ENCODE assay signal across 8 mouse cellular contexts in genomic region chr6:87763376-87764280, GRCm38 (mm10). TPM values are rescaled to one million over a fixed set of nuclear protein-coding genes. Genes with fewer than 3 reads are reported as not detected.
DNase-seq lines count a peak whose midpoint lies in the region; ATAC-seq and TF ChIP-seq lines count a peak whose summit lies in the region.

No protein-coding gene starts in this region.

- no peak overlapping the region for H3K27ac ChIP-seq in hindbrain, embryonic 14.5 days
- no peak overlapping the region for H3K27ac ChIP-seq in hindbrain, embryonic 12.5 days
- no peak overlapping the region for H3K27ac ChIP-seq in intestine, postnatal 0 days (ENCODE audit: low read depth, low read length)

- H3K9me3 ChIP-seq in hindbrain, embryonic 14.5 days (ENCODE audit: control insufficient read depth, low read length) = no peaks in the 10 kb centered on the region
- no peaks in the 10 kb centered on the region for H3K9me3 ChIP-seq in hindbrain, embryonic 12.5 days (replicated peaks)
- no peaks in the 10 kb centered on the region for H3K9me3 ChIP-seq in intestine, postnatal 0 days (ENCODE audit: control insufficient read depth)

- no peaks in the 10 kb centered on the region for H3K27me3 ChIP-seq in hindbrain, embryonic 14.5 days (ENCODE audit: control insufficient read depth, insufficient read depth, low read length)
- no peaks in the 10 kb centered on the region for H3K27me3 ChIP-seq in hindbrain, embryonic 12.5 days
- H3K27me3 ChIP-seq in intestine, postnatal 0 days (replicated peaks; ENCODE audit: control insufficient read depth, insufficient read depth, low read length) = no peaks in the 10 kb centered on the region
- H3K27me3 ChIP-seq in splenic B cell, adult 2 months (ENCODE audit: control insufficient read depth, insufficient read depth, low read length, poor library complexity, severe bottlenecking) = no peaks in the 10 kb centered on the region

- H3K36me3 ChIP-seq in hindbrain, embryonic 14.5 days (replicated peaks; ENCODE audit: control insufficient read depth, insufficient read depth) = no peaks in the 10 kb centered on the region
- no peaks in the 10 kb centered on the region for H3K36me3 ChIP-seq in hindbrain, embryonic 12.5 days
- H3K36me3 ChIP-seq in intestine, postnatal 0 days (ENCODE audit: control insufficient read depth, insufficient read depth) = no peaks in the 10 kb centered on the region
- H3K36me3 ChIP-seq in splenic B cell, adult 2 months (ENCODE audit: control insufficient read depth, insufficient read depth, low read length, poor library complexity, severe bottlenecking) = no peaks in the 10 kb centered on the region

- H3K4me2 ChIP-seq in hindbrain, embryonic 14.5 days (replicated peaks) = no peak overlapping the region
- H3K4me2 ChIP-seq in hindbrain, embryonic 12.5 days (replicated peaks) = no peak overlapping the region
- no peak overlapping the region for H3K4me2 ChIP-seq in intestine, postnatal 0 days (replicated peaks; ENCODE audit: low read depth)

- DNase-seq in hindbrain, embryonic 14.5 days (ENCODE audit: low spot score) = peak; percentile 33
- DNase-seq in ES-CJ7 (ENCODE audit: low read depth, low spot score) = peak; percentile 68
- peak; percentile 58 for DNase-seq in c-Kit-positive CD71-positive TER-119-negative erythroid progenitor cells, embryonic 14.5 days (ENCODE audit: low read depth)
- DNase-seq in splenic B cell, adult 2 months (ENCODE audit: low read depth, low spot score) = peak; percentile 73
- DNase-seq in right cerebral cortex, postnatal 14 days = no peak
- DNase-seq in thymus, postnatal 36 days = no peak

- ATAC-seq in hindbrain, embryonic 14.5 days (ENCODE audit: low FRiP score) = no peak
- no peak for ATAC-seq in hindbrain, embryonic 12.5 days (ENCODE audit: low FRiP score)
- no peak for ATAC-seq in intestine, postnatal 0 days

- H3K9ac ChIP-seq in hindbrain, embryonic 14.5 days = no peak overlapping the region
- no peak overlapping the region for H3K9ac ChIP-seq in hindbrain, embryonic 12.5 days
- no peak overlapping the region for H3K9ac ChIP-seq in intestine, postnatal 0 days (ENCODE audit: low read depth, low read length)

- no peaks in the 10 kb centered on the region for H3K4me1 ChIP-seq in hindbrain, embryonic 14.5 days (replicated peaks; ENCODE audit: control insufficient read depth, insufficient read depth, low read length)
- no peaks in the 10 kb centered on the region for H3K4me1 ChIP-seq in hindbrain, embryonic 12.5 days
- H3K4me1 ChIP-seq in intestine, postnatal 0 days (replicated peaks; ENCODE audit: control insufficient read depth, insufficient read depth, low read length) = 0 out of 2 replicates have a peak, but pooled peaks cover 3% of the 10 kb centered on the region

- WGBS in hindbrain, embryonic 14.5 days = 65% methylated on average over 4 of the region's 4 CpGs
- 66% methylated on average over 4 of the region's 4 CpGs for WGBS in hindbrain, embryonic 12.5 days
- WGBS in intestine, postnatal 0 days = 64% methylated on average over 4 of the region's 4 CpGs

- TF ChIP-seq CTCF in intestine, postnatal 0 days (IDR thresholded peaks at IDR 0.05; ENCODE audit: low read depth) = peak; percentile 81

- H3K4me3 ChIP-seq in hindbrain, embryonic 14.5 days (replicated peaks; ENCODE audit: low read length) = no peak overlapping the region
- no peak overlapping the region for H3K4me3 ChIP-seq in hindbrain, embryonic 12.5 days
- H3K4me3 ChIP-seq in intestine, postnatal 0 days (ENCODE audit: low read depth, low read length) = no peak overlapping the region

RNA-seq across cellular contexts. Expression of gene Gp9, which starts 14.2 kb away (rescaled TPM):
- 0.56 and 0.83 TPM in 2 replicates for polyA plus RNA-seq in hindbrain, embryonic 14.5 days (2014; fragmentation: Nextera tagmentation; extraction: Ambion mirVana)
- 1.8 and 2.6 TPM in 2 replicates for polyA plus RNA-seq in hindbrain, embryonic 12.5 days (2016; fragmentation: Nextera tagmentation; extraction: Ambion mirVana)
- 2.1 and 2.3 TPM in 2 replicates for polyA plus RNA-seq in intestine, postnatal 0 days (2015; fragmentation: Nextera tagmentation; extraction: Ambion mirVana)

RNA-seq across cellular contexts. Expression of gene Efcc1, which starts 33.0 kb away (rescaled TPM):
- polyA plus RNA-seq in hindbrain, embryonic 14.5 days (2014; fragmentation: Nextera tagmentation; extraction: Ambion mirVana) = 6.1 and 8.0 TPM in 2 replicates
- polyA plus RNA-seq in hindbrain, embryonic 12.5 days (2016; fragmentation: Nextera tagmentation; extraction: Ambion mirVana) = 8.2 and 9.7 TPM in 2 replicates
- 0.86 and 0.98 TPM in 2 replicates for polyA plus RNA-seq in intestine, postnatal 0 days (2015; fragmentation: Nextera tagmentation; extraction: Ambion mirVana)

RNA-seq across cellular contexts. Expression of gene Rab43, which starts 48.3 kb away (rescaled TPM):
- 7.8 and 15.6 TPM in 2 replicates for polyA plus RNA-seq in hindbrain, embryonic 14.5 days (2014; fragmentation: Nextera tagmentation; extraction: Ambion mirVana)
- 12.2 and 13.1 TPM in 2 replicates for polyA plus RNA-seq in hindbrain, embryonic 12.5 days (2016; fragmentation: Nextera tagmentation; extraction: Ambion mirVana)
- 25.5 and 25.9 TPM in 2 replicates for polyA plus RNA-seq in intestine, postnatal 0 days (2015; fragmentation: Nextera tagmentation; extraction: Ambion mirVana)

Comparison
In these comparisons a context has a peak if more than half of its experiments do, and no peak if none do; other contexts are left out.
1. DNase-seq: peak in hindbrain, embryonic 14.5 days (single experiment), ES-CJ7 (single experiment), c-Kit-positive CD71-positive TER-119-negative erythroid progenitor cells, embryonic 14.5 days (single experiment) and splenic B cell, adult 2 months (single experiment); none in right cerebral cortex, postnatal 14 days (single experiment) and thymus, postnatal 36 days (0 of 2).